Mouse (Mus musculus) liver, embryonic 14.5 days (tissue): ENCODE measurements around the gene Evx2. TPM values are rescaled to one million over a fixed set of nuclear protein-coding genes. Genes with fewer than 3 reads are reported as not detected.
A peak's percentile ranks its signal among the peaks of the same experiment; 100 is the strongest.

Experiments used
- ATAC-seq: fragments of 200-750 bp; cut with Nextera tagmentation; 2 replicates; pipeline ENCODE4 v1.8.0; 2017; ENCODE audit warnings: moderate number of reproducible peaks, mild to moderate bottlenecking, moderate library complexity; ENCODE audit not compliant: insufficient read depth
- DNase-seq, 3 experiments: peaks; one replicate each; pipeline ENCODE4 v3.0.0-alpha.2; 2012 to 2013; ENCODE audit warnings: low read depth in 3 of 3, low spot score in 3 of 3
- H3K27ac ChIP-seq: fragments of 300-500 bp; sonication (generic); 2 replicates; pipeline ENCODE4 v1.5.1; 2014; ENCODE audit warnings: moderate library complexity, mild to moderate bottlenecking, control low read depth, inconsistent platforms
- H3K27me3 ChIP-seq: fragments of 300-500 bp; sonication (generic); 2 replicates; pipeline ENCODE4 v1.6.1; 2014; ENCODE audit warnings: mild to moderate bottlenecking, low read length, moderate library complexity; ENCODE audit not compliant: control insufficient read depth, insufficient read depth
- H3K36me3 ChIP-seq: fragments of 300-500 bp; sonication (generic); replicated peaks from 2 replicates; pipeline ENCODE4 v1.6.1; 2014; ENCODE audit warnings: low read depth; ENCODE audit not compliant: control insufficient read depth, insufficient read depth
- H3K4me1 ChIP-seq, 2 experiments: fragments of 200-500 bp in 1 of 2; fragments of 300-500 bp in 1 of 2; sonication (generic) in 1 of 2; replicated peaks; 2 replicates each; pipeline ENCODE4 v1.6.1; 2012 to 2014; ENCODE audit warnings: antibody characterized with exemption in 1 of 2, inconsistent platforms in 1 of 2, low read length in 1 of 2; ENCODE audit not compliant: control insufficient read depth in 2 of 2, insufficient read depth in 2 of 2
- H3K4me2 ChIP-seq: fragments of 300-500 bp; sonication (generic); 2 replicates; pipeline ENCODE4 v1.6.1; 2014; ENCODE audit warnings: low read depth, mild to moderate bottlenecking, control low read depth, moderate library complexity
- H3K4me3 ChIP-seq, 2 experiments: fragments of 200-500 bp in 1 of 2; fragments of 300-500 bp in 1 of 2; sonication (generic) in 1 of 2; 2 replicates each; pipeline ENCODE4 v1.5.1; 2012 to 2014; ENCODE audit warnings: low read depth in 2 of 2, low read length in 2 of 2, mild to moderate bottlenecking in 2 of 2, control low read depth in 1 of 2, inconsistent platforms in 1 of 2, moderate library complexity in 1 of 2; ENCODE audit not compliant: insufficient read depth in 1 of 2
- H3K9ac ChIP-seq: fragments of 300-500 bp; sonication (generic); replicated peaks from 2 replicates; pipeline ENCODE4 v1.6.1; 2014; ENCODE audit warnings: mild to moderate bottlenecking, control low read depth, moderate library complexity
- H3K9me3 ChIP-seq: fragments of 300-500 bp; sonication (generic); 2 replicates; pipeline ENCODE4 v1.6.1; 2016; ENCODE audit warnings: low read length, mixed read lengths; ENCODE audit not compliant: control insufficient read depth
- CTCF ChIP-seq: IDR thresholded peaks from 2 replicates; pipeline ENCODE4 v1.5.1; 2016; ENCODE audit warnings: antibody characterized with exemption, low read depth, control low read depth
- EP300 ChIP-seq: IDR thresholded peaks from 2 replicates; pipeline ENCODE4 v1.6.1; 2016; ENCODE audit warnings: antibody characterized with exemption, low read depth
- WGBS: fragments of 180-500 bp; shearing (Covaris S2); extraction: QIAGEN DNeasy Blood & Tissue Kit; methylation state at CpG from one replicate; pipeline ENCODE4 v1.1.7; 2014; ENCODE audit not compliant: insufficient replicate concordance; 5-methylcytosine and 5-hydroxymethylcytosine counted together
- polyA plus RNA-seq, 2 experiments: library from polyadenylated mRNA; depleted of rRNA in 1 of 2; stranded (reverse) in 1 of 2; unstranded in 1 of 2; fragments of >200 nt; fragmentation: Nextera tagmentation in 1 of 2; extraction: Ambion mirVana in 1 of 2; gene quantifications; 2 replicates each; pipeline versions ENCODE4 v1.2.1 to v1.2.3; 2012 to 2014

Evx2 gene
- polyA plus RNA-seq, 2 experiments: 0.02 TPM; not detected in 1

DNA sequence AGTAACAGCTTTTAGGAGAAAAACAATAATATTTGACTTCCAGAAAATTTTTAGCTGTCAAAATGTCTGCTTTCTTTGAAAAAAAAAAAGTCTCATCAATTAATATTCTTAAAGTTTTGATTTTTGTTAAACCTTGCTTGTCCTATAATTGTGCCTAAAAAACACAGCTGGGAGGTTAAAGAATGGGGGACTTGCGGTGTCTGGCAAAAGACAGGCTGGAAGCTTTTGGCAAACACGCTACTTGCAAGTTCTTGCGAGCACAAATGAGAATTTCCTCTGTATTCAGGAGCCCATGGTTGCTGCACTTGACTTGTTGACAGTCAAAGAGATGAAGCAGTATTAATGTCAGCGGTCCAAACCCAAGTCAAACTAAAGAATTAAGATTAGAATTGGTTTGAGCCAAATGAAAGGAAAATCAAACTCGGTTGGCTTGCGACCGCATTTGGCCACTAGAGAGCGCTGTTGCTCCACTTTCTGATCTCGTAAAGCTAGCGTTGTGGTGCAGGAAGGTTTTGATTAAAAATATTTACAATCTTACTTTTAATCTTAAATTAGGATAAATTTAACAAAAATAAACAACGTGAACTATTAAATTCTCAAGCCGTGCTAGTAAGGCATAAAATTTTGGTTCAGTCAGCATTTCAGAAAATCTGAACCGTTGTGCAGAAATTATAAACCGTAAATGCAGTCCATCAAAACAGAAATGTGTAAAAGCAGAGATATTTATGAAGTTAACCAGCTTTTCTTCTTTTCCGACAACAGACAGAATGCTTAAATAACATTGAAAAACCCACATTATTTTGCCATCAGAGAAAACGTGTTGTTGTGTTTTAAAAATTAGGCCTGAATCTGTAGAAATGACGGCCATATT lies 42.8 kb upstream of the Evx2 start:
- no peak for TF ChIP-seq EP300
- TF ChIP-seq CTCF: peak; percentile 82
- Histone ChIP-seq H3K27me3 (peaks cover 98% of the 10 kb centered on the region), H3K4me2 (no peak overlapping the region), H3K9me3 (no peaks in the 10 kb centered on the region), H3K36me3 (no peaks in the 10 kb centered on the region), H3K9ac (no peak overlapping the region), H3K4me1 (no peaks in the 10 kb centered on the region), H3K4me3 (no peak overlapping the region), H3K27ac (no peak overlapping the region)
- WGBS: 16% methylated on average over 17 of the region's 17 CpGs
- ATAC-seq: no peak
- DNase-seq: peak in 2 of 3 experiments; percentile 14 to 20

DNA sequence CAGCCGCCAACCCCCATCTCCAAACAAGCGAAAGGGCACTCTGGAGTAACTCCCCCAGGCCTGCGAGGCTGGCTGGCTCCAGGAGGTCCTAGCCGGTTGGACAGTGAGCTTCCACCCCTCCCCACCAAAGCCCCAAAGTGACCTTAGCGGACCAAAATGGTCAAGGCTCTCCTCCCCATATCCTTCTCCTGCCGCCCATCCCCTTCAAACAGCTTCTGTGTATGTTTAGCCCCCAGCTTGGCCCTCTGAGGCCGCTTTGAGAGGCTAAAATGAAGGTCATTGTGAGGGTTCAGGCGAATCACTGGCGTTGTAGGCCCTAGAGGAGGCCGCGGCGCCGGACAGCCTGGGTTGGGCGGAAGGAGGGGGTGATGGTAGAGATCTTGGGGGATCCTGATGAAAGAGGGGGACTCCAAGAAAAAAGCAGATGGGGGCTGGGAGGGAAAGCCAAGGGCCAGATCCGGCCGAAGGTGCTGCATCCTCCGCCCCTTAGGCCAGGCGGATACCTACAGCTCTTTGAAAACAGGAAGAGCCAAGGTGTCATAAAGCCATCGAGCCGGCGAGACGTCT lies 41.3 kb upstream of the Evx2 start:
- no peak overlapping the region for H3K4me2 ChIP-seq
- TF ChIP-seq EP300: no peak
- no peak for TF ChIP-seq CTCF

DNA sequence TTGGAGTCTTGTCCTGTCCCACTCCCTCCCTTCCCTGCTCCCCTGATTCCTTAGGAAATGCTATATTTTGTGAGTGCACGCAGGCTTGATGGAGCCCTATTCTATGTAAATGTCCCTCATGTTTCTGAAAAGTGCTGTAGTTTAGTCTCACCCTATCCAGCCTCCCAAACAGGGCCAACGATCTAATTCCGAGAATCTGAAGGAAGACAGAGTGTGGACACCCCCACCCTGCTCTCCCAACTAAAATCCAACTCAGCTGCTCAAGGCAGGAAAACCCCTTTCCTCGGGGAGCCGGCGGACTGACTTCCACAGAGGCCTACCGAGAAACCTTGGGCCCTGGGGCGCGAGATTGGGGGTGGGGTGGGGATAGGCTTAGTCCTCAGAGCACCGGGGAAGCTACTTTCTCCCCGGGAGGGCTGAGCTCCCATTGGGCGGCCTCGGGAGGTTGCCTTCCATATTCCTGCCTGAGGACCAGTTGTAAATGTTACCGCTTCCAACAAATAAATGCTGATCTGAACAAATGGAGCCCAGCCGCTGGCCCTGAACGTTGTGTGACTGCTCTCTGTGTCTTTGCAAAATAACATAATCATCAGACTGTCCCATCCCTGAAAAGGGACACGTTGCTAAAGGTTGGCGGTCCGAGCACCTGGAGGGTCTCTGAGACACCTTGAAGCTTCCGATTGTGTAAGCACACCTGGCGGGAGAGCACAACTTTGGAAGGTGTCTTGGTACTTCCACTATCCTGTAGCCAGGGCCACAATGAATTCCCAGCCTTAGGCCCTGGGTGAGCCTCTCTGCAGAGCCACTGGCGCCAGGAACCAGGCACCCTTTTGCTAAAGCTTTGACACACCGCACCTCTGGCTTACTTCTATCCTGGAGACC lies 40.5 kb upstream of the Evx2 start:
- Histone ChIP-seq H3K27me3 (peaks cover 99% of the 10 kb centered on the region), H3K4me2 (no peak overlapping the region), H3K36me3 (no peaks in the 10 kb centered on the region), H3K9ac (no peak overlapping the region), H3K4me1 (no peaks in the 10 kb centered on the region), H3K27ac (no peak overlapping the region), H3K9me3 (no peaks in the 10 kb centered on the region), H3K4me3 (no peak overlapping the region)
- WGBS: 11% methylated on average over 23 of the region's 23 CpGs
- ATAC-seq (no peak), DNase-seq (no peak)
- TF ChIP-seq CTCF (no peak), EP300 (no peak)

More for the DNA sequence above, 41.3 kb upstream of the Evx2 start:
- H3K4me3 ChIP-seq: no peak overlapping the region
- 11% methylated on average over 22 of the region's 22 CpGs for WGBS
- no peaks in the 10 kb centered on the region for H3K36me3 ChIP-seq
- DNase-seq (no peak), ATAC-seq (no peak)
- no peak overlapping the region for H3K9ac ChIP-seq
- H3K27ac ChIP-seq: no peak overlapping the region
- H3K4me1 ChIP-seq: no peaks in the 10 kb centered on the region
- peaks cover 99% of the 10 kb centered on the region for H3K27me3 ChIP-seq
- H3K9me3 ChIP-seq: no peaks in the 10 kb centered on the region

DNA sequence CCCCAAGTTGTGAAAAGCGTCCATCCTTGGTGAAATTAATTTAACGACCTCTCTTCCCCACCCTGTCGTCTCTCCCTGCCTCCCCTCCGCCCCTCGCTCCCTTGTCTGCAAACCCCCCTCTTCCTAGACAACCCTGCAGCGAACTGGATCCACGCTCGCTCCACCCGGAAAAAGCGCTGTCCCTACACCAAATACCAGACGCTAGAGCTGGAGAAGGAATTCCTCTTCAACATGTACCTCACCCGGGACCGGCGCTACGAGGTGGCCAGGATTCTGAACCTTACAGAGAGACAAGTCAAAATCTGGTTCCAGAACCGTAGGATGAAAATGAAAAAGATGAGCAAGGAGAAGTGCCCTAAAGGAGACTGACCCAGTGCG lies 39.7 kb upstream of the Evx2 start:
- no peaks in the 10 kb centered on the region for H3K36me3 ChIP-seq
- TF ChIP-seq EP300 (no peak), CTCF (no peak)
- H3K27me3 ChIP-seq: peaks cover 99% of the 10 kb centered on the region
- no peak for DNase-seq
- H3K9me3 ChIP-seq: no peaks in the 10 kb centered on the region
- H3K27ac ChIP-seq: no peak overlapping the region
- H3K9ac ChIP-seq: no peak overlapping the region
- WGBS: 3% methylated on average over 17 of the region's 17 CpGs
- no peak overlapping the region for H3K4me3 ChIP-seq
- ATAC-seq: no peak
- H3K4me2 ChIP-seq: no peak overlapping the region
- H3K4me1 ChIP-seq: no peaks in the 10 kb centered on the region
